Mouse (Mus musculus): ENCODE results near the gene Cdca7l. TPM values are rescaled to one million over a fixed set of nuclear protein-coding genes. Genes with fewer than 3 reads are reported as not detected.

Gene Cdca7l
- polyA plus RNA-seq, 1 experiment from 2014 or later, result 25.0 TPM

GRCm38 (mm10) chr12:117911396-117911795 is 107.3 kb downstream of the Cdca7l start:
- H3K9ac ChIP-seq, result no peak overlapping the region
- H3K4me2 ChIP-seq, result no peak overlapping the region
- H3K4me3 ChIP-seq (replicated peaks), result no peak overlapping the region
- H3K4me1 ChIP-seq (replicated peaks), result no peaks in the 10 kb centered on the region
- no peak overlapping the region for H3K27ac ChIP-seq
- no peaks in the 10 kb centered on the region for H3K36me3 ChIP-seq
- H3K9me3 ChIP-seq (replicated peaks), result no peaks in the 10 kb centered on the region
- ATAC-seq (ENCODE audit: low read depth) (no peak), DNase-seq (no peak)
- WGBS (ENCODE audit: insufficient replicate concordance), result 39% methylated on average over 1 of the region's 1 CpGs
- no peaks in the 10 kb centered on the region for H3K27me3 ChIP-seq

- ATAC-seq (ENCODE audit: low read depth) (no peak), DNase-seq (no peak)
- Histone ChIP-seq H3K4me1 (replicated peaks) (no peaks in the 10 kb centered on the region), H3K27me3 (no peaks in the 10 kb centered on the region), H3K36me3 (no peaks in the 10 kb centered on the region), H3K27ac (no peak overlapping the region), H3K4me2 (no peak overlapping the region), H3K9me3 (replicated peaks) (no peaks in the 10 kb centered on the region), H3K9ac (no peak overlapping the region), H3K4me3 (replicated peaks) (no peak overlapping the region)
- WGBS (ENCODE audit: insufficient replicate concordance), result 52% methylated on average over 10 of the region's 10 CpGs
Observed at GRCm38 (mm10) chr12:117914613-117915245, 110.6 kb downstream of the Cdca7l start.

DNA sequence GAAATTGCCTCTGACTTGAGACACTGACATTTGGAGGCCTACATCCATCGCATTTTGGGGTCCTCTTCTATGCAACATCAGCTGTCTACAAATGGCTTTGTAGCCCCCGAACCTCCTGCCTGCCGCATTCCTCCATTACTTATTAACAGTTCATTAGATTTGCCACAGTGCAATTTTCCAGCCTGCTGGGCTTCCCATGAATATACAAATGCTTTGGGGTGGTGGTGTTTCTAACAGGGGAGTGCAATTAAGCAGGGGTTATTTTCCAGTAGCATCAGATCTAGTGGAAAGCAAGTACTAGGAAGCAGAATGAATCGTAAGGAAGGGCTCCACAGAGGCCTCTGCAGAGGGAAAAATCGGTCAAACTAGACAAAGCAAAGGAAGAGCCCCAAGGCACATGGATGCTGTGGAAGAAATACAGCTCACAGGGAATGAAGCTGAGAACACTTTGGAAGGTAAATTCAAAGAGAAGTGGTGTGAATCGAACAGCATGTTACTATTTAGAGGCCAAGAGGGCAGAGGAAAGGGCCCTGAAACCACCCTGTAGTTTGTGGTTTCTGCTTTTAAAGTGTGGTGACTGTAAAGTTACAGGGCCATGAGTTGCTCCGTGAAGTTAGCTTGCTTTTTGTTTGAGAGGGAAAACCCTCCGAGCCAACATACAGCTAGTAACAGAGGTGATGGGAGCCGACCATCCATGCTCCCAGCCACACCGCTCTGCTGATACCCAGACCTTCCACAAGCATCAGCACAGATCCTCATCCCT is 111.9 kb downstream of the Cdca7l start:
- WGBS (ENCODE audit: insufficient replicate concordance), result 50% methylated on average over 10 of the region's 10 CpGs

More for the DNA sequence above, 111.9 kb downstream of the Cdca7l start:
- no peak overlapping the region for H3K4me3 ChIP-seq (replicated peaks)
- no peak overlapping the region for H3K4me2 ChIP-seq
- no peak overlapping the region for H3K27ac ChIP-seq
- no peaks in the 10 kb centered on the region for H3K9me3 ChIP-seq (replicated peaks)
- no peaks in the 10 kb centered on the region for H3K4me1 ChIP-seq (replicated peaks)
- H3K9ac ChIP-seq, result no peak overlapping the region
- H3K36me3 ChIP-seq, result no peaks in the 10 kb centered on the region
- ATAC-seq (ENCODE audit: low read depth) (no peak), DNase-seq (no peak)
- H3K27me3 ChIP-seq, result no peaks in the 10 kb centered on the region

Measured in liver, embryonic 13.5 days (tissue).